Mouse (Mus musculus): ENCODE measurements at regions not wholly inside any gene's neighbourhood (a gene's known extent, or its start where the extent isn't known, plus 50 kb on each side); places are given as distances from the start of the nearest gene placed in this dataset.

- DNase-seq (ENCODE audit: low spot score) = peak; percentile 77
Observed at GRCm38 (mm10) chr4:142749918-142750317, 462.9 kb downstream of the Prdm2 start.

GRCm38 (mm10) chr4:142723554-142723907, 484.3 kb upstream of the Kazn start:
- Histone ChIP-seq H3K4me2 (ENCODE audit: low read depth, low read length) (no peak overlapping the region), H3K4me1 (ENCODE audit: insufficient read depth, low read length) (no peaks in the 10 kb centered on the region), H3K9me3 (ENCODE audit: low read length) (no peaks in the 10 kb centered on the region), H3K4me3 (ENCODE audit: low read length) (no peak overlapping the region), H3K9ac (replicated peaks; ENCODE audit: low read length) (no peak overlapping the region), H3K27ac (no peak overlapping the region), H3K36me3 (ENCODE audit: insufficient read depth, low read length) (no peaks in the 10 kb centered on the region), H3K27me3 (ENCODE audit: insufficient read depth, low read length) (no peaks in the 10 kb centered on the region; the same call in 1 of the 2 replicates)
- no peak for DNase-seq (ENCODE audit: low spot score)
- ATAC-seq = no peak
- no peak for TF ChIP-seq CTCF (IDR thresholded peaks at IDR 0.05; ENCODE audit: low read depth)
- 93% methylated on average over 4 of the region's 4 CpGs for WGBS

More at GRCm38 (mm10) chr4:142749918-142750317, 462.9 kb downstream of the Prdm2 start:
- ATAC-seq = peak; percentile 79
- Histone ChIP-seq H3K4me2 (ENCODE audit: low read depth, low read length) (no peak overlapping the region), H3K4me3 (ENCODE audit: low read length) (no peak overlapping the region), H3K36me3 (ENCODE audit: insufficient read depth, low read length) (no peaks in the 10 kb centered on the region), H3K4me1 (ENCODE audit: insufficient read depth, low read length) (peaks cover 4% of the 10 kb centered on the region; the same call in 1 of the 2 replicates), H3K27me3 (ENCODE audit: insufficient read depth, low read length) (no peaks in the 10 kb centered on the region), H3K27ac (no peak overlapping the region), H3K9me3 (ENCODE audit: low read length) (no peaks in the 10 kb centered on the region), H3K9ac (replicated peaks; ENCODE audit: low read length) (no peak overlapping the region)
- 19% methylated on average over 8 of the region's 8 CpGs for WGBS
- no peak for TF ChIP-seq CTCF (IDR thresholded peaks at IDR 0.05; ENCODE audit: low read depth)

GRCm38 (mm10) chr4:142722845-142723553, 483.8 kb upstream of the Kazn start:
- Histone ChIP-seq H3K36me3 (ENCODE audit: insufficient read depth, low read length) (no peaks in the 10 kb centered on the region), H3K9me3 (ENCODE audit: low read length) (no peaks in the 10 kb centered on the region), H3K27me3 (ENCODE audit: insufficient read depth, low read length) (no peaks in the 10 kb centered on the region; the same call in 1 of the 2 replicates), H3K4me3 (ENCODE audit: low read length) (no peak overlapping the region), H3K4me1 (ENCODE audit: insufficient read depth, low read length) (no peaks in the 10 kb centered on the region), H3K9ac (replicated peaks; ENCODE audit: low read length) (no peak overlapping the region), H3K27ac (no peak overlapping the region), H3K4me2 (ENCODE audit: low read depth, low read length) (no peak overlapping the region)
- TF ChIP-seq CTCF (IDR thresholded peaks at IDR 0.05; ENCODE audit: low read depth) = no peak
- ATAC-seq (no peak), DNase-seq (ENCODE audit: low spot score) (no peak)
- 66% methylated on average over 3 of the region's 3 CpGs for WGBS

GRCm38 (mm10) chr4:142701606-142702005, 462.4 kb upstream of the Kazn start:
- Histone ChIP-seq H3K9me3 (ENCODE audit: low read length) (peaks cover 3% of the 10 kb centered on the region; the same call in 1 of the 2 replicates), H3K4me3 (ENCODE audit: low read length) (no peak overlapping the region), H3K36me3 (ENCODE audit: insufficient read depth, low read length) (no peaks in the 10 kb centered on the region), H3K27ac (no peak overlapping the region), H3K4me2 (ENCODE audit: low read depth, low read length) (no peak overlapping the region), H3K27me3 (ENCODE audit: insufficient read depth, low read length) (no peaks in the 10 kb centered on the region), H3K4me1 (ENCODE audit: insufficient read depth, low read length) (no peaks in the 10 kb centered on the region), H3K9ac (replicated peaks; ENCODE audit: low read length) (no peak overlapping the region)
- DNase-seq (ENCODE audit: low spot score) (no peak), ATAC-seq (no peak)
- TF ChIP-seq CTCF (IDR thresholded peaks at IDR 0.05; ENCODE audit: low read depth) = no peak
- WGBS = 83% methylated on average over 5 of the region's 5 CpGs

GRCm38 (mm10) chr4:142694926-142695325, 455.7 kb upstream of the Kazn start:
- Histone ChIP-seq H3K4me1 (ENCODE audit: insufficient read depth, low read length) (no peaks in the 10 kb centered on the region), H3K36me3 (ENCODE audit: insufficient read depth, low read length) (no peaks in the 10 kb centered on the region), H3K4me3 (ENCODE audit: low read length) (no peak overlapping the region), H3K4me2 (ENCODE audit: low read depth, low read length) (no peak overlapping the region), H3K27ac (no peak overlapping the region), H3K9me3 (ENCODE audit: low read length) (no peaks in the 10 kb centered on the region), H3K9ac (replicated peaks; ENCODE audit: low read length) (no peak overlapping the region), H3K27me3 (ENCODE audit: insufficient read depth, low read length) (no peaks in the 10 kb centered on the region)
- 38% methylated on average over 13 of the region's 13 CpGs for WGBS
- ATAC-seq = no peak
- DNase-seq (ENCODE audit: low spot score) = no peak
- no peak for TF ChIP-seq CTCF (IDR thresholded peaks at IDR 0.05; ENCODE audit: low read depth)

- Histone ChIP-seq H3K9me3 (ENCODE audit: low read length) (no peaks in the 10 kb centered on the region), H3K9ac (replicated peaks; ENCODE audit: low read length) (no peak overlapping the region), H3K36me3 (ENCODE audit: insufficient read depth, low read length) (no peaks in the 10 kb centered on the region), H3K4me2 (ENCODE audit: low read depth, low read length) (no peak overlapping the region), H3K4me3 (ENCODE audit: low read length) (no peak overlapping the region), H3K27me3 (ENCODE audit: insufficient read depth, low read length) (no peaks in the 10 kb centered on the region), H3K27ac (no peak overlapping the region), H3K4me1 (ENCODE audit: insufficient read depth, low read length) (no peaks in the 10 kb centered on the region)
- no peak for ATAC-seq
- TF ChIP-seq CTCF (IDR thresholded peaks at IDR 0.05; ENCODE audit: low read depth) = no peak
- no peak for DNase-seq (ENCODE audit: low spot score)
- 79% methylated on average over 6 of the region's 6 CpGs for WGBS
Observed at GRCm38 (mm10) chr4:142688241-142688640, 449.0 kb upstream of the Kazn start.

- H3K4me3 ChIP-seq (ENCODE audit: low read length) = no peak overlapping the region
- no peaks in the 10 kb centered on the region for H3K4me1 ChIP-seq (ENCODE audit: insufficient read depth, low read length)
- ATAC-seq (no peak), DNase-seq (ENCODE audit: low spot score) (no peak)
- no peak overlapping the region for H3K4me2 ChIP-seq (ENCODE audit: low read depth, low read length)
- H3K27me3 ChIP-seq (ENCODE audit: insufficient read depth, low read length) = no peaks in the 10 kb centered on the region
- no peak overlapping the region for H3K27ac ChIP-seq
- no peak for TF ChIP-seq CTCF (IDR thresholded peaks at IDR 0.05; ENCODE audit: low read depth)
- 79% methylated on average over 4 of the region's 4 CpGs for WGBS
- no peaks in the 10 kb centered on the region for H3K36me3 ChIP-seq (ENCODE audit: insufficient read depth, low read length)
- no peaks in the 10 kb centered on the region for H3K9me3 ChIP-seq (ENCODE audit: low read length)
- H3K9ac ChIP-seq (replicated peaks; ENCODE audit: low read length) = no peak overlapping the region
Observed at GRCm38 (mm10) chr4:142677426-142677825, 438.2 kb upstream of the Kazn start.

Data from hindbrain, postnatal 0 days (tissue).